Mouse (Mus musculus) left cerebral cortex, adult 8-10 months (tissue): ENCODE measurements around the gene Rgs7. TPM values are rescaled to one million over a fixed set of nuclear protein-coding genes. Genes with fewer than 3 reads are reported as not detected.

Experiments
- DNase-seq, 2 experiments: peaks; one replicate each; pipeline ENCODE4 v3.0.0; 2022; ENCODE audit warnings: low spot score in 2 of 2
- total RNA-seq, 4 experiments: library from RNA; stranded (reverse); gene quantifications; 2 replicates each; pipeline ENCODE4 v1.2.4; 2022

Gene Rgs7
- total RNA-seq, 4 experiments from 2014 or later, result 96.2 to 115 (median 103) TPM

GRCm38 (mm10) chr1:175035461-175035860 lies 456.8 kb downstream of the Rgs7 start:
- no peak for DNase-seq

- no peak for DNase-seq
Observed at GRCm38 (mm10) chr1:175032015-175032414, 460.3 kb downstream of the Rgs7 start.

- DNase-seq, result no peak
Observed at GRCm38 (mm10) chr1:175028716-175029204, 463.5 kb downstream of the Rgs7 start.

GRCm38 (mm10) chr1:175028267-175028666 lies 464.0 kb downstream of the Rgs7 start:
- DNase-seq, result no peak

GRCm38 (mm10) chr1:175025781-175026309 lies 466.5 kb downstream of the Rgs7 start:
- no peak for DNase-seq

- DNase-seq, result no peak
Observed at GRCm38 (mm10) chr1:175024136-175024535, 468.2 kb downstream of the Rgs7 start.

Other genes with a start within 250 kb of the Rgs7 start
- gene Kmo, start 127.9 kb upstream of the Rgs7 start, total RNA-seq, result 1 to 10 TPM in 1 of 4 experiments, not detected in 3; 1.1 TPM
- 10 to 100 TPM; 78.8 to 96.0 (median 86.8) TPM for gene Fh1, start 133.1 kb upstream of the Rgs7 start, total RNA-seq
- 1 to 10 TPM; 4.9 to 5.8 (median 5.5) TPM for gene Opn3, start 200.3 kb upstream of the Rgs7 start, total RNA-seq
- gene Chml, start 200.4 kb upstream of the Rgs7 start, total RNA-seq, result 1 to 10 TPM; 8.9 to 9.5 (median 9.2) TPM
- not detected for gene Wdr64, start 206.1 kb upstream of the Rgs7 start, total RNA-seq